Mouse (Mus musculus): ENCODE measurements around the gene Gm42906. TPM values are rescaled to one million over a fixed set of nuclear protein-coding genes. Genes with fewer than 3 reads are reported as not detected.

Gm42906 gene
- total RNA-seq, 2 experiments from 2014 or later = not detected

GRCm38 (mm10) chr5:151056255-151056919, 371.6 kb downstream of the Gm42906 start:
- DNase-seq (ENCODE audit: low spot score in 2 of 2) = no peak
- TF ChIP-seq CTCF (conservative IDR thresholded peaks at IDR 0.05) = no peak
- H3K4me3 ChIP-seq = no peak overlapping the region
- peak overlapping the region; percentile 80 for H3K27ac ChIP-seq

GRCm38 (mm10) chr5:151055426-151056090, 372.4 kb downstream of the Gm42906 start:
- peak overlapping the region; percentile 80 for H3K27ac ChIP-seq
- peak; percentile 47 for TF ChIP-seq CTCF (conservative IDR thresholded peaks at IDR 0.05)
- no peak for DNase-seq (ENCODE audit: low spot score in 2 of 2)
- no peak overlapping the region for H3K4me3 ChIP-seq

GRCm38 (mm10) chr5:151054743-151055114, 373.2 kb downstream of the Gm42906 start:
- Histone ChIP-seq H3K27ac (peak overlapping the region; percentile 58; the same call in 1 of the 2 replicates), H3K4me3 (no peak overlapping the region)
- no peak for TF ChIP-seq CTCF (conservative IDR thresholded peaks at IDR 0.05)

GRCm38 (mm10) chr5:151054100-151054742, 373.7 kb downstream of the Gm42906 start:
- Histone ChIP-seq H3K27ac (peak overlapping the region; percentile 58; the same call in 1 of the 2 replicates), H3K4me3 (no peak overlapping the region)
- no peak for TF ChIP-seq CTCF (conservative IDR thresholded peaks at IDR 0.05)
- peak in 1 of 2 experiments; percentile 49 for DNase-seq (ENCODE audit: low spot score in 2 of 2)

More at GRCm38 (mm10) chr5:151054743-151055114, 373.2 kb downstream of the Gm42906 start:
- DNase-seq (ENCODE audit: low spot score in 2 of 2) = no peak

GRCm38 (mm10) chr5:151053190-151053589, 374.8 kb downstream of the Gm42906 start:
- Histone ChIP-seq H3K4me3 (no peak overlapping the region), H3K27ac (peak overlapping the region; percentile 58; the same call in 1 of the 2 replicates)
- TF ChIP-seq CTCF (conservative IDR thresholded peaks at IDR 0.05) = no peak
- no peak for DNase-seq (ENCODE audit: low spot score in 2 of 2)

GRCm38 (mm10) chr5:151052331-151052730, 375.6 kb downstream of the Gm42906 start:
- H3K4me3 ChIP-seq = no peak overlapping the region
- no peak for DNase-seq (ENCODE audit: low spot score in 2 of 2)
- H3K27ac ChIP-seq = no peak overlapping the region
- TF ChIP-seq CTCF (conservative IDR thresholded peaks at IDR 0.05) = no peak

GRCm38 (mm10) chr5:151047488-151047887, 380.5 kb downstream of the Gm42906 start:
- no peak for DNase-seq (ENCODE audit: low spot score in 2 of 2)
- H3K27ac ChIP-seq = peak overlapping the region; percentile 48; the same call in 1 of the 2 replicates
- TF ChIP-seq CTCF (conservative IDR thresholded peaks at IDR 0.05) = no peak
- H3K4me3 ChIP-seq = no peak overlapping the region

GRCm38 (mm10) chr5:151046917-151047316, 381.0 kb downstream of the Gm42906 start:
- no peak for DNase-seq (ENCODE audit: low spot score in 2 of 2)
- TF ChIP-seq CTCF (conservative IDR thresholded peaks at IDR 0.05) = no peak
- Histone ChIP-seq H3K27ac (peak overlapping the region; percentile 48; the same call in 1 of the 2 replicates), H3K4me3 (no peak overlapping the region)

GRCm38 (mm10) chr5:151046131-151046530, 381.8 kb downstream of the Gm42906 start:
- no peak overlapping the region for H3K27ac ChIP-seq
- DNase-seq (ENCODE audit: low spot score in 2 of 2) = peak in 1 of 2 experiments; percentile 56
- TF ChIP-seq CTCF (conservative IDR thresholded peaks at IDR 0.05) = no peak
- no peak overlapping the region for H3K4me3 ChIP-seq

GRCm38 (mm10) chr5:151042911-151043310, 385.1 kb downstream of the Gm42906 start:
- DNase-seq (ENCODE audit: low spot score in 2 of 2) = no peak
- no peak overlapping the region for H3K4me3 ChIP-seq
- TF ChIP-seq CTCF (conservative IDR thresholded peaks at IDR 0.05) = no peak
- H3K27ac ChIP-seq = no peak overlapping the region

- DNase-seq (ENCODE audit: low spot score in 2 of 2) = no peak
- Histone ChIP-seq H3K4me3 (no peak overlapping the region), H3K27ac (no peak overlapping the region)
- TF ChIP-seq CTCF (conservative IDR thresholded peaks at IDR 0.05) = no peak
These were observed 390.1 kb downstream of the Gm42906 start for GRCm38 (mm10) chr5:151037871-151038270.

- Histone ChIP-seq H3K27ac (no peak overlapping the region), H3K4me3 (no peak overlapping the region)
- no peak for TF ChIP-seq CTCF (conservative IDR thresholded peaks at IDR 0.05)
- no peak for DNase-seq (ENCODE audit: low spot score in 2 of 2)
These were observed 393.0 kb downstream of the Gm42906 start for GRCm38 (mm10) chr5:151034715-151035512.

Data from layer of hippocampus, adult 2 months (tissue).